Mouse (Mus musculus) midbrain, postnatal 0 days (tissue): Measurements from ENCODE around the gene Foxa3. TPM values are rescaled to one million over a fixed set of nuclear protein-coding genes. Genes with fewer than 3 reads are reported as not detected.

Source experiments
- ATAC-seq: fragments of 200-750 bp; cut with Nextera tagmentation; 2 replicates; pipeline ENCODE4 v1.8.0; 2017; ENCODE audit warnings: moderate number of reproducible peaks, mild to moderate bottlenecking, moderate TSS enrichment, moderate library complexity; ENCODE audit not compliant: low FRiP score
- DNase-seq: peaks from one replicate; pipeline ENCODE4 v3.0.0-alpha.2; 2015; ENCODE audit warnings: low spot score
- H3K27ac ChIP-seq: fragments of 300-500 bp; sonication (generic); 2 replicates; pipeline ENCODE4 v1.5.1; 2014; ENCODE audit warnings: low read depth, mild to moderate bottlenecking, low read length, mixed read lengths
- H3K27me3 ChIP-seq: fragments of 300-500 bp; sonication (generic); 2 replicates; pipeline ENCODE4 v1.6.1; 2014; ENCODE audit warnings: low read length, control low read depth, mixed read lengths; ENCODE audit not compliant: insufficient read depth
- H3K36me3 ChIP-seq: fragments of 300-500 bp; sonication (generic); 2 replicates; pipeline ENCODE4 v1.6.1; 2014; ENCODE audit warnings: low read length, control low read depth, mixed read lengths; ENCODE audit not compliant: insufficient read depth
- H3K4me1 ChIP-seq: fragments of 300-500 bp; sonication (generic); 2 replicates; pipeline ENCODE4 v1.6.1; 2014; ENCODE audit warnings: mild to moderate bottlenecking, control low read depth, antibody characterized with exemption, low read length, mixed read lengths; ENCODE audit not compliant: insufficient read depth
- H3K4me2 ChIP-seq: fragments of 300-500 bp; sonication (generic); 2 replicates; pipeline ENCODE4 v1.6.1; 2014; ENCODE audit warnings: low read depth, mild to moderate bottlenecking, low read length, mixed read lengths; ENCODE audit not compliant: poor library complexity, severe bottlenecking
- H3K4me3 ChIP-seq: fragments of 300-500 bp; sonication (generic); 2 replicates; pipeline ENCODE4 v1.5.1; 2014; ENCODE audit warnings: low read depth, mild to moderate bottlenecking, low read length, moderate library complexity
- H3K9ac ChIP-seq: fragments of 300-500 bp; sonication (generic); replicated peaks from 2 replicates; pipeline ENCODE4 v1.6.1; 2014; ENCODE audit warnings: mild to moderate bottlenecking, low read length, moderate library complexity, mixed read lengths; ENCODE audit not compliant: poor library complexity, severe bottlenecking
- H3K9me3 ChIP-seq: fragments of 300-500 bp; sonication (generic); 2 replicates; pipeline ENCODE4 v1.6.1; 2016; ENCODE audit warnings: low read length, control low read depth
- CTCF ChIP-seq: IDR thresholded peaks from 2 replicates; pipeline ENCODE4 v1.5.1; 2016; ENCODE audit warnings: antibody characterized with exemption, mild to moderate bottlenecking
- WGBS: fragments of 180-500 bp; shearing (Covaris S2); extraction: QIAGEN DNeasy Blood & Tissue Kit; methylation state at CpG from one replicate; pipeline ENCODE4 v1.1.7; 2014; 5-methylcytosine and 5-hydroxymethylcytosine counted together
- polyA plus RNA-seq: library from polyadenylated mRNA; unstranded; fragments of >200 nt; fragmentation: Nextera tagmentation; extraction: Ambion mirVana; gene quantifications from 2 replicates; pipeline ENCODE4 v1.2.1, GENCODE M21; 2015
- total RNA-seq: library from RNA; depleted of rRNA; stranded (reverse); fragments of >200 nt; gene quantifications from 2 replicates; pipeline ENCODE4 v1.2.3, GENCODE M21; 2014

Gene Foxa3
- total and polyA plus RNA-seq, 2 experiments from 2014 or later = not detected

DNA sequence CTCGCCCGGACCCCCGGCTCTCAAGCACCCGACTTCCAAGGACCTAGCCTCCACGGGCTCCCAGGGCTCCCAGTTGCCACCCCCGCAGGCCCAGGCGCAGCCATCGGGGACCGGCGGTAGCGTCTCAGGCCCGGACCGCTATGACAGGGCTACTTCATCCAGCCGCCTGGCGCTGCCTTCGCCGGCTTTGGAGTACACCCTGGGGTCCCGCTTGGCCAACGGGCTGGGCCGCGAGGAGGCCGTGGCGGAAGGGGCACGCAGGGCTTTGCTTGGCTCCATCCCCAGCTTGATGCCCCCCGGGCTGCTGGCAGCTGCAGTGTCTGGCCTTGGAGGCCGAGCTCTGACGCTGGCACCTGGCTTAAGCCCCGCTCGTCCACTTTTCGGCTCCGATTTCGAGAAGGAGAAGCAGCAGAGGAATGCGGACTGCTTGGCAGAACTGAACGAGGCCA, 18.7 kb downstream of the Foxa3 start:
- peak; percentile 47 for DNase-seq

DNA sequence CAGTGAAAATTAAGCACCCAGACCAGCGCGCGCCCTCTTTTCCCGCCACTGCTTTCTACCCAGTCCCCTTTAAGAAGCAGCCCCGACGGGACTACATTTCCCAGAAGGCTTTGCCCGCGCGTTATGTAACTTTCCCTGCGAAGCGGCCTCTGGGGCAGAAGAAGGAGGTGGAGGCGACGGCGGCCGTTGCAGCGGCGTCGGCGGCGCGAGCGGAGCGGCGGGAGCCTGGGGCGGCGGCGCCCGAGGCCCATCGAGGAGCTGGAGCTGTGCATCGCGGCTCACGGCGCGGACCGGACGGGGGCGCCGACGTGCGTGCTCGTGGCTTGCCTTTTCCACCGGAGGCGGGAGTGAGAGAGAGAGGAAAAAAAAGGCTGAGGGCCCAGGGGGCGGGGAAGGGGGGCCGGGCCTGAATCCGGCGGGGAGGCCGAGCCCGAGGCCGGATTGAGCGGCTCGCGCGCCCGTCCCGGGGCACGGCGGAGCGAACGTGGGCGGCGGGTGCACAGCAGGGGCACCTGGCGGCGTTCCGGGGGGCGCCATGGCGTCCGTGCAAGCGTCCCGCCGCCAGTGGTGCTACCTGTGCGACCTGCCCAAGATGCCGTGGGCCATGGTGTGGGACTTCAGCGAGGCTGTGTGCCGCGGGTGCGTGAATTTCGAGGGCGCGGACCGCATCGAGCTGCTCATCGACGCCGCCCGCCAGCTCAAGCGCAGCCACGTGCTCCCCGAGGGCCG, 19.3 kb downstream of the Foxa3 start, which contains the start of gene Irf2bp1:
Gene Irf2bp1, plus strand, starts transcription at position 143 of the 729 bp plus-strand sequence.
- Histone ChIP-seq H3K9me3 (no peaks in the 10 kb centered on the region), H3K4me1 (peaks cover 14% of the 10 kb centered on the region), H3K27me3 (no peaks in the 10 kb centered on the region), H3K27ac (peak within 1 kb of the TSS; percentile 91), H3K4me3 (peak within 1 kb of the TSS; percentile 80), H3K36me3 (peaks cover 22% of the 10 kb centered on the region), H3K9ac (peak within 1 kb of the TSS; percentile 91), H3K4me2 (peak within 1 kb of the TSS; percentile 95)
- TF ChIP-seq CTCF = no peak; the same call in 1 of the 2 replicates
- under 1% methylated on average over 47 of the region's 90 CpGs for WGBS
- peak; percentile 97 for DNase-seq
- ATAC-seq = peak; percentile 72

More for the DNA sequence above, 18.7 kb downstream of the Foxa3 start:
- H3K27me3 ChIP-seq = no peaks in the 10 kb centered on the region
- H3K4me1 ChIP-seq = peaks cover 14% of the 10 kb centered on the region
- ATAC-seq = 0 out of 2 replicates have a peak, but pooled peaks have one; percentile 0
- WGBS = 6% methylated on average over 33 of the region's 34 CpGs
- H3K9ac ChIP-seq = peak overlapping the region; percentile 91
- peak overlapping the region; percentile 95 for H3K4me2 ChIP-seq
- TF ChIP-seq CTCF = no peak
- H3K36me3 ChIP-seq = peaks cover 22% of the 10 kb centered on the region
- peak overlapping the region; percentile 91 for H3K27ac ChIP-seq
- no peaks in the 10 kb centered on the region for H3K9me3 ChIP-seq
- H3K4me3 ChIP-seq = peak overlapping the region; percentile 80

DNA sequence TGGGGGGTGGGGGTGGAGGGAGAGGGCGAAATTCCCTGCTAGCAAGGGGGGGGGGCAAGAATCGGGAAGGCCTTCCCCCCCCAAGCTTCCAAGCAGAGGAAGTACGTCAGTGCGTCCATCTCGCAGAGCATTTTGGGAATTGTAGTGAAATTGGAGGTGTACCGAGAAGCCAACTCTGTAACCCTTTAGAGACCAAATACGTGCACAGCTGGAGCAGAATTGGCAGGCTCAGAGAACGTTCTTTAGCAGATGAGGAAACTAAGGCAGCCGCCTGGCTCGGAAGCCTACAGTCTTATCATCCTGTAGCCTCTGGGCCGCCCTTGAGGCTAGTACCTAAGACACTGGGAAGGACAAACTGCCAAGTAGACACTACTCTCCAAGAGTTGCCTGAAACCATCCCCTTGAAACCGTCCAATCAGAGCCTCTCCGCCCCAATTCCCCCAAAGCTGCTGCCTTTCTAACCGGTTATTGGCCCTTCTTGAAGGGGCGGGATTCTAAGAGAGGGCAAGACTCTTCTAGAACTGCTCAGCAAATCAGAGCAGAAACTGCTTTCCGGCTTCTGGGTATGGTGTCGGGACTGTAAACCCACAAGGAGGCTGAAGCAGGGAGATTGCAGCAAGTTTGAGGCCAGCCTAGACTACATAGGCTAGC, 20.4 kb downstream of the Foxa3 start:
- TF ChIP-seq CTCF = no peak
- 4% methylated on average over 17 of the region's 17 CpGs for WGBS
- H3K36me3 ChIP-seq = peaks cover 19% of the 10 kb centered on the region
- peaks cover 14% of the 10 kb centered on the region for H3K4me1 ChIP-seq
- no peaks in the 10 kb centered on the region for H3K9me3 ChIP-seq
- H3K4me3 ChIP-seq = peak overlapping the region; percentile 38
- H3K9ac ChIP-seq = peak overlapping the region; percentile 73
- ATAC-seq (peak; percentile 60), DNase-seq (peak; percentile 95)
- H3K27ac ChIP-seq = peak overlapping the region; percentile 78
- H3K27me3 ChIP-seq = no peaks in the 10 kb centered on the region
- H3K4me2 ChIP-seq = peak overlapping the region; percentile 64

DNA sequence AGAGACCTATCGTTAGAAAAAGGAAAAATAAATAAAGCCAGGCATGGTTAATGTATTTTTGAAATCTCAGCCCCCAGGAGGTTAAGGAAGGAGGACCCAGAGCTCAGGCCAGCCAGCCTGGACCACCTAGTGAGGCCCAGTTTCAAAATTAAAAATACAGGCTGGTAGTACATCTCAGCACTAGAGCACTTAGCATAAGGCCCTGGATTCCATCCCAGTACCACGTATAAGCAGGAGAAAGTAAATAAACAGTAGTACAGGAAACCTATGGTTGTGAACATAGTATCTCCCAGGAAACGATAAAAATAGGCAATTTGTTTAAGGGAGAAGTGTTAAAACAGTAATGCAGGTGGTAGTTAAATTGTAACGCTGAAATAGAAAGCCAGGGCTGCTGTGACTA, 21.2 kb downstream of the Foxa3 start:
- Histone ChIP-seq H3K4me3 (peak overlapping the region; percentile 38), H3K9me3 (no peaks in the 10 kb centered on the region), H3K4me2 (peak overlapping the region; percentile 64), H3K4me1 (peaks cover 14% of the 10 kb centered on the region), H3K27ac (peak overlapping the region; percentile 78), H3K9ac (peak overlapping the region; percentile 73), H3K27me3 (no peaks in the 10 kb centered on the region), H3K36me3 (peaks cover 16% of the 10 kb centered on the region)
- no peak for TF ChIP-seq CTCF
- WGBS = 49% methylated on average over 4 of the region's 4 CpGs
- ATAC-seq (no peak), DNase-seq (no peak)

DNA sequence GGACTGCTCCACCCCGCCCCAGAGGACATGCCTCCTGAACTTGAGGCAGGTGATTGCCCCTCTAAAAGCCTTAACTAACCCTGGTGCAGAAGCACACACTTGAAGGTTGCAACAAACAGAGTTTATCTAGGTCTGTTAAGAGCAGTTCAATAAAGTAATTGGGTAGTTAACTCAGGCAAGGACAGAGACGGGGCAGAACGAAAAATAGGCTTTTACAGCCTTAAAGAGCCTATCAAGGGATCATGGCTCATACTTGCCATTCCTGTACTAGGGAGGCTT, 21.6 kb downstream of the Foxa3 start:
- peak overlapping the region; percentile 78; the same call in 1 of the 2 replicates for H3K27ac ChIP-seq
- peaks cover 16% of the 10 kb centered on the region for H3K36me3 ChIP-seq
- WGBS = 83% methylated on average over 3 of the region's 3 CpGs
- H3K4me2 ChIP-seq = no peak overlapping the region
- DNase-seq = no peak
- no peaks in the 10 kb centered on the region for H3K9me3 ChIP-seq
- TF ChIP-seq CTCF = no peak
- no peak for ATAC-seq
- no peak overlapping the region for H3K4me3 ChIP-seq
- H3K4me1 ChIP-seq = peaks cover 14% of the 10 kb centered on the region
- no peaks in the 10 kb centered on the region for H3K27me3 ChIP-seq
- no peak overlapping the region for H3K9ac ChIP-seq
